ENCODE assay signal across 8 mouse cellular contexts in genomic region chr10:13965316-13965973, GRCm38 (mm10). TPM values are rescaled to one million over a fixed set of nuclear protein-coding genes. Genes with fewer than 3 reads are reported as not detected.
DNase-seq lines count a peak whose midpoint lies in the region; ATAC-seq lines count a peak whose summit lies in the region.

No protein-coding gene starts in this region.

- intact Hi-C loops in heart, postnatal 14 days (cut with DNase I) = loop anchor here (5.0 kb wide), 2 partner anchors 232 to 357 kb away; no protein-coding TSS in a partner anchor

- peak overlapping the region; percentile 94 for H3K4me2 ChIP-seq in forebrain, embryonic 15.5 days (replicated peaks)
- peak overlapping the region; percentile 74 for H3K4me2 ChIP-seq in liver, embryonic 16.5 days (ENCODE audit: low read depth, low read length)
- H3K4me2 ChIP-seq in neural tube, embryonic 11.5 days (ENCODE audit: low read depth) = peak overlapping the region; percentile 100
- H3K4me2 ChIP-seq in stomach, embryonic 15.5 days = peak overlapping the region; percentile 94

- peak; percentile 77 for ATAC-seq in forebrain, embryonic 15.5 days (replicated peaks)
- peak; percentile 50 for ATAC-seq in liver, embryonic 16.5 days (ENCODE audit: low read depth)
- ATAC-seq in neural tube, embryonic 11.5 days (ENCODE audit: insufficient read depth, low FRiP score, low TSS enrichment) = peak; percentile 72
- ATAC-seq in stomach, embryonic 15.5 days (ENCODE audit: insufficient read depth, low FRiP score, low read depth) = peak; percentile 84

- H3K27me3 ChIP-seq in forebrain, embryonic 15.5 days = 0 out of 2 replicates have a peak, but pooled peaks cover 5% of the 10 kb centered on the region
- peaks cover 54% of the 10 kb centered on the region for H3K27me3 ChIP-seq in liver, embryonic 16.5 days (ENCODE audit: control insufficient read depth, insufficient read depth, low read depth, low read length)
- H3K27me3 ChIP-seq in neural tube, embryonic 11.5 days (ENCODE audit: control insufficient read depth, insufficient read depth, low read length) = no peaks in the 10 kb centered on the region
- no peaks in the 10 kb centered on the region for H3K27me3 ChIP-seq in stomach, embryonic 15.5 days (replicated peaks)

- DNase-seq in CD4-positive, CD25-positive, alpha-beta regulatory T cell, adult 2 months (ENCODE audit: low read depth, low spot score) = peak; percentile 89
- peak; percentile 91 for DNase-seq in heart, postnatal 14 days
- peak; percentile 84 for DNase-seq in layer of hippocampus, adult 11-12 months (ENCODE audit: low spot score)
- peak; percentile 90 for DNase-seq in neural tube, embryonic 11.5 days (ENCODE audit: low spot score)

- H3K4me1 ChIP-seq in brown adipose tissue, adult 24 weeks (ENCODE audit: control insufficient read depth, insufficient read depth, insufficient read length, low read length) = peaks cover 5% of the 10 kb centered on the region; the same call in 1 of the 2 replicates
- peaks cover 15% of the 10 kb centered on the region for H3K4me1 ChIP-seq in forebrain, embryonic 15.5 days
- H3K4me1 ChIP-seq in liver, embryonic 16.5 days (ENCODE audit: control insufficient read depth, low read depth, low read length) = no peaks in the 10 kb centered on the region; the same call in 1 of the 2 replicates
- H3K4me1 ChIP-seq in neural tube, embryonic 11.5 days (ENCODE audit: control insufficient read depth, insufficient read depth, low read length) = no peaks in the 10 kb centered on the region; the same call in 1 of the 2 replicates
- H3K4me1 ChIP-seq in stomach, embryonic 15.5 days = 0 out of 2 replicates have a peak, but pooled peaks cover 2% of the 10 kb centered on the region

- H3K36me3 ChIP-seq in forebrain, embryonic 15.5 days = no peaks in the 10 kb centered on the region
- H3K36me3 ChIP-seq in liver, embryonic 16.5 days (ENCODE audit: control insufficient read depth, insufficient read depth) = no peaks in the 10 kb centered on the region
- H3K36me3 ChIP-seq in neural tube, embryonic 11.5 days (ENCODE audit: control insufficient read depth, insufficient read depth, low read length) = no peaks in the 10 kb centered on the region
- no peaks in the 10 kb centered on the region for H3K36me3 ChIP-seq in stomach, embryonic 15.5 days

- H3K4me3 ChIP-seq in brown adipose tissue, adult 24 weeks (ENCODE audit: insufficient read depth, low read depth, low read length) = peak overlapping the region; percentile 81
- peak overlapping the region; percentile 75 for H3K4me3 ChIP-seq in forebrain, embryonic 15.5 days
- H3K4me3 ChIP-seq in liver, embryonic 16.5 days (ENCODE audit: low read depth, low read length) = peak overlapping the region; percentile 65
- H3K4me3 ChIP-seq in neural tube, embryonic 11.5 days (ENCODE audit: low read depth, low read length) = peak overlapping the region; percentile 77
- H3K4me3 ChIP-seq in stomach, embryonic 15.5 days (replicated peaks) = peak overlapping the region; percentile 76

- peak overlapping the region; percentile 98 for H3K27ac ChIP-seq in brown adipose tissue, adult 24 weeks (replicated peaks; ENCODE audit: low read depth, low read length)
- peak overlapping the region; percentile 98 for H3K27ac ChIP-seq in forebrain, embryonic 15.5 days (replicated peaks)
- H3K27ac ChIP-seq in liver, embryonic 16.5 days (ENCODE audit: low read length) = peak overlapping the region; percentile 59
- H3K27ac ChIP-seq in neural tube, embryonic 11.5 days (ENCODE audit: low read depth, low read length) = peak overlapping the region; percentile 96
- H3K27ac ChIP-seq in stomach, embryonic 15.5 days = peak overlapping the region; percentile 94

- no peaks in the 10 kb centered on the region for H3K9me3 ChIP-seq in forebrain, embryonic 15.5 days
- no peaks in the 10 kb centered on the region for H3K9me3 ChIP-seq in liver, embryonic 16.5 days (replicated peaks; ENCODE audit: control insufficient read depth, low read length)
- H3K9me3 ChIP-seq in neural tube, embryonic 11.5 days (ENCODE audit: control insufficient read depth, low read length) = no peaks in the 10 kb centered on the region
- H3K9me3 ChIP-seq in stomach, embryonic 15.5 days = no peaks in the 10 kb centered on the region

- H3K9ac ChIP-seq in forebrain, embryonic 15.5 days (replicated peaks) = peak overlapping the region; percentile 84
- H3K9ac ChIP-seq in liver, embryonic 16.5 days (ENCODE audit: low read depth, low read length) = peak overlapping the region; percentile 42
- peak overlapping the region; percentile 93 for H3K9ac ChIP-seq in neural tube, embryonic 11.5 days (ENCODE audit: low read length)
- peak overlapping the region; percentile 58 for H3K9ac ChIP-seq in stomach, embryonic 15.5 days

- WGBS in forebrain, embryonic 15.5 days = under 1% methylated on average over 53 of the region's 54 CpGs
- under 1% methylated on average over 52 of the region's 54 CpGs for WGBS in liver, embryonic 16.5 days (ENCODE audit: insufficient replicate concordance)
- under 1% methylated on average over 48 of the region's 54 CpGs for WGBS in neural tube, embryonic 11.5 days
- under 1% methylated on average over 50 of the region's 54 CpGs for WGBS in stomach, embryonic 15.5 days

RNA-seq across cellular contexts. Expression of gene Hivep2, which starts 0.4 kb away (rescaled TPM):
- polyA plus RNA-seq in brown adipose tissue, adult 24 weeks (2012; ENCODE audit: insufficient read depth, insufficient read length, missing spikeins) = 11.9 and 12.6 TPM in 2 replicates
- 27.1 and 28.3 TPM in 2 replicates for polyA plus RNA-seq in forebrain, embryonic 15.5 days (2015; fragmentation: Nextera tagmentation; extraction: Ambion mirVana)
- total RNA-seq in heart, postnatal 14 days (2021) = 10 to 100 TPM; 28.1 to 28.8 TPM
- polyA plus RNA-seq in liver, embryonic 16.5 days (2015; fragmentation: Nextera tagmentation; extraction: Ambion mirVana) = 0.55 and 0.68 TPM in 2 replicates
- 5.0 and 7.4 TPM in 2 replicates for polyA plus RNA-seq in neural tube, embryonic 11.5 days (2014; fragmentation: Nextera tagmentation; extraction: Ambion mirVana)
- 5.9 and 6.0 TPM in 2 replicates for polyA plus RNA-seq in stomach, embryonic 15.5 days (2015; fragmentation: Nextera tagmentation; extraction: Ambion mirVana)

Comparison
In these comparisons a context has a peak if more than half of its experiments do, and no peak if none do; other contexts are left out.
1. Peak in every context shown above with its lines: DNase-seq, ATAC-seq, H3K4me3 ChIP-seq and H3K27ac ChIP-seq.
2. H3K9ac ChIP-seq: peak in every context shown above with its lines; median percentile 93 in neural tube, embryonic 11.5 days; 84 in forebrain, embryonic 15.5 days; 58 in stomach, embryonic 15.5 days; 42 in liver, embryonic 16.5 days.